Mouse (Mus musculus) intestine, embryonic 15.5 days (tissue): ENCODE measurements around the gene Plekhh1. TPM values are rescaled to one million over a fixed set of nuclear protein-coding genes. Genes with fewer than 3 reads are reported as not detected.

Experiments
- ATAC-seq: fragments of 200-750 bp; cut with Nextera tagmentation; 2 replicates; pipeline ENCODE4 v1.8.0; 2017; ENCODE audit warnings: moderate TSS enrichment, moderate library complexity
- H3K27ac ChIP-seq: fragments of 300-500 bp; sonication (generic); 2 replicates; pipeline ENCODE4 v1.5.1; 2015; ENCODE audit warnings: mild to moderate bottlenecking, inconsistent platforms
- H3K27me3 ChIP-seq: fragments of 300-500 bp; sonication (generic); replicated peaks from 2 replicates; pipeline ENCODE4 v1.6.1; 2015; ENCODE audit warnings: inconsistent platforms
- H3K36me3 ChIP-seq: fragments of 300-500 bp; sonication (generic); 2 replicates; pipeline ENCODE4 v1.6.1; 2015; ENCODE audit warnings: inconsistent platforms
- H3K4me1 ChIP-seq: fragments of 300-500 bp; sonication (generic); replicated peaks from 2 replicates; pipeline ENCODE4 v1.6.1; 2015; ENCODE audit warnings: inconsistent platforms
- H3K4me2 ChIP-seq: fragments of 300-500 bp; sonication (generic); replicated peaks from 2 replicates; pipeline ENCODE4 v1.6.1; 2015; ENCODE audit warnings: mild to moderate bottlenecking, inconsistent platforms
- H3K4me3 ChIP-seq: fragments of 300-500 bp; sonication (generic); replicated peaks from 2 replicates; pipeline ENCODE4 v1.5.1; 2015; ENCODE audit warnings: inconsistent platforms
- H3K9ac ChIP-seq: fragments of 300-500 bp; sonication (generic); 2 replicates; pipeline ENCODE4 v1.6.1; 2015; ENCODE audit warnings: inconsistent platforms
- H3K9me3 ChIP-seq: fragments of 300-500 bp; sonication (generic); 2 replicates; pipeline ENCODE4 v1.6.1; 2016; ENCODE audit warnings: inconsistent platforms
- WGBS: fragments of 180-500 bp; shearing (Covaris S2); methylation state at CpG from one replicate; pipeline ENCODE4 v1.1.7; 2015; 5-methylcytosine and 5-hydroxymethylcytosine counted together
- polyA plus RNA-seq: library from polyadenylated mRNA; unstranded; fragments of >200 nt; fragmentation: Nextera tagmentation; extraction: Ambion mirVana; gene quantifications from 2 replicates; pipeline ENCODE4 v1.2.1, GENCODE M21; 2015

Plekhh1 gene
- polyA plus RNA-seq, 1 experiment from 2014 or later = 6.8 TPM

GRCm38 (mm10) chr12:79039708-79040107, 10.7 kb downstream of the Plekhh1 start:
- Histone ChIP-seq H3K36me3 (no peaks in the 10 kb centered on the region), H3K27me3 (no peaks in the 10 kb centered on the region), H3K9me3 (no peaks in the 10 kb centered on the region), H3K9ac (no peak overlapping the region), H3K4me1 (peaks cover 4% of the 10 kb centered on the region), H3K4me3 (no peak overlapping the region), H3K27ac (0 out of 2 replicates have a peak overlapping the region, but pooled peaks have one; percentile 27), H3K4me2 (no peak overlapping the region)
- no peak for ATAC-seq
- WGBS = 52% methylated on average over 8 of the region's 8 CpGs

- Histone ChIP-seq H3K36me3 (no peaks in the 10 kb centered on the region), H3K9ac (no peak overlapping the region), H3K27ac (peak overlapping the region; percentile 58), H3K4me3 (no peak overlapping the region), H3K4me1 (peaks cover 4% of the 10 kb centered on the region), H3K4me2 (peak overlapping the region; percentile 24), H3K9me3 (no peaks in the 10 kb centered on the region), H3K27me3 (no peaks in the 10 kb centered on the region)
- peak; percentile 62 for ATAC-seq
- WGBS = 68% methylated on average over 11 of the region's 11 CpGs
Measured at GRCm38 (mm10) chr12:79040201-79040827, 11.4 kb downstream of the Plekhh1 start.

- ATAC-seq = peak; percentile 92
- Histone ChIP-seq H3K9ac (no peak overlapping the region), H3K27me3 (no peaks in the 10 kb centered on the region), H3K36me3 (no peaks in the 10 kb centered on the region), H3K27ac (peak overlapping the region; percentile 60), H3K4me1 (peaks cover 4% of the 10 kb centered on the region), H3K9me3 (no peaks in the 10 kb centered on the region), H3K4me3 (no peak overlapping the region), H3K4me2 (0 out of 2 replicates have a peak overlapping the region, but pooled peaks have one; percentile 24)
Measured at GRCm38 (mm10) chr12:79041436-79041835, 12.5 kb downstream of the Plekhh1 start.

GRCm38 (mm10) chr12:79044668-79045067, 15.7 kb downstream of the Plekhh1 start:
- Histone ChIP-seq H3K4me2 (no peak overlapping the region), H3K9me3 (no peaks in the 10 kb centered on the region), H3K4me1 (peaks cover 4% of the 10 kb centered on the region), H3K4me3 (no peak overlapping the region), H3K9ac (no peak overlapping the region), H3K27me3 (no peaks in the 10 kb centered on the region), H3K36me3 (no peaks in the 10 kb centered on the region), H3K27ac (no peak overlapping the region)
- WGBS = 80% methylated on average over 8 of the region's 8 CpGs
- ATAC-seq = no peak

- 74% methylated on average over 6 of the region's 6 CpGs for WGBS
- 0 out of 2 replicates have a peak, but pooled peaks cover 2% of the 10 kb centered on the region for H3K36me3 ChIP-seq
- H3K4me2 ChIP-seq = no peak overlapping the region
Measured at GRCm38 (mm10) chr12:79046171-79046570, 17.2 kb downstream of the Plekhh1 start.

GRCm38 (mm10) chr12:79047203-79047602, 18.2 kb downstream of the Plekhh1 start:
- 85% methylated on average over 7 of the region's 7 CpGs for WGBS
- Histone ChIP-seq H3K36me3 (0 out of 2 replicates have a peak, but pooled peaks cover 2% of the 10 kb centered on the region), H3K4me3 (no peak overlapping the region), H3K4me1 (no peaks in the 10 kb centered on the region), H3K9me3 (no peaks in the 10 kb centered on the region), H3K9ac (no peak overlapping the region), H3K27me3 (no peaks in the 10 kb centered on the region), H3K4me2 (no peak overlapping the region), H3K27ac (no peak overlapping the region)
- no peak for ATAC-seq

More at GRCm38 (mm10) chr12:79046171-79046570, 17.2 kb downstream of the Plekhh1 start:
- Histone ChIP-seq H3K27ac (no peak overlapping the region), H3K27me3 (no peaks in the 10 kb centered on the region), H3K4me1 (peaks cover 4% of the 10 kb centered on the region; the same call in 1 of the 2 replicates), H3K9me3 (no peaks in the 10 kb centered on the region), H3K4me3 (no peak overlapping the region), H3K9ac (no peak overlapping the region)
- no peak for ATAC-seq

GRCm38 (mm10) chr12:79048898-79049297, 19.9 kb downstream of the Plekhh1 start:
- Histone ChIP-seq H3K9me3 (no peaks in the 10 kb centered on the region), H3K4me1 (no peaks in the 10 kb centered on the region), H3K9ac (no peak overlapping the region), H3K4me3 (no peak overlapping the region), H3K27me3 (no peaks in the 10 kb centered on the region), H3K4me2 (no peak overlapping the region), H3K27ac (no peak overlapping the region), H3K36me3 (peaks cover 9% of the 10 kb centered on the region; the same call in 1 of the 2 replicates)
- no peak for ATAC-seq
- 100% methylated on average over 1 of the region's 1 CpGs for WGBS

- Histone ChIP-seq H3K9ac (no peak overlapping the region), H3K9me3 (no peaks in the 10 kb centered on the region), H3K4me2 (no peak overlapping the region), H3K27me3 (no peaks in the 10 kb centered on the region), H3K36me3 (peaks cover 16% of the 10 kb centered on the region; the same call in 1 of the 2 replicates), H3K4me3 (no peak overlapping the region), H3K4me1 (no peaks in the 10 kb centered on the region), H3K27ac (no peak overlapping the region)
- no peak for ATAC-seq
- WGBS = 80% methylated on average over 2 of the region's 2 CpGs
Measured at GRCm38 (mm10) chr12:79049807-79050206, 20.8 kb downstream of the Plekhh1 start.

- Histone ChIP-seq H3K27ac (no peak overlapping the region), H3K4me2 (no peak overlapping the region), H3K4me3 (no peak overlapping the region), H3K4me1 (no peaks in the 10 kb centered on the region), H3K36me3 (peaks cover 19% of the 10 kb centered on the region; the same call in 1 of the 2 replicates), H3K9ac (no peak overlapping the region), H3K27me3 (no peaks in the 10 kb centered on the region), H3K9me3 (no peaks in the 10 kb centered on the region)
- no peak for ATAC-seq
- WGBS = 86% methylated on average over 3 of the region's 3 CpGs
Measured at GRCm38 (mm10) chr12:79050545-79051212, 21.7 kb downstream of the Plekhh1 start.

GRCm38 (mm10) chr12:79052073-79052472, 23.1 kb downstream of the Plekhh1 start:
- no peak for ATAC-seq
- Histone ChIP-seq H3K4me3 (no peak overlapping the region), H3K27ac (no peak overlapping the region), H3K27me3 (no peaks in the 10 kb centered on the region), H3K36me3 (peaks cover 19% of the 10 kb centered on the region), H3K4me2 (no peak overlapping the region), H3K9me3 (no peaks in the 10 kb centered on the region), H3K9ac (no peak overlapping the region), H3K4me1 (no peaks in the 10 kb centered on the region)
- 82% methylated on average over 2 of the region's 2 CpGs for WGBS

GRCm38 (mm10) chr12:79055276-79055675, 26.3 kb downstream of the Plekhh1 start:
- Histone ChIP-seq H3K36me3 (peaks cover 25% of the 10 kb centered on the region), H3K9me3 (no peaks in the 10 kb centered on the region), H3K4me2 (no peak overlapping the region), H3K27me3 (no peaks in the 10 kb centered on the region), H3K4me1 (no peaks in the 10 kb centered on the region), H3K9ac (no peak overlapping the region), H3K27ac (no peak overlapping the region), H3K4me3 (no peak overlapping the region)
- ATAC-seq = peak; percentile 80
- WGBS = 74% methylated on average over 7 of the region's 7 CpGs

- Histone ChIP-seq H3K27ac (no peak overlapping the region), H3K4me2 (no peak overlapping the region), H3K27me3 (no peaks in the 10 kb centered on the region), H3K4me1 (0 out of 2 replicates have a peak, but pooled peaks cover 2% of the 10 kb centered on the region), H3K36me3 (peaks cover 13% of the 10 kb centered on the region), H3K9ac (no peak overlapping the region), H3K4me3 (no peak overlapping the region), H3K9me3 (no peaks in the 10 kb centered on the region)
- no peak for ATAC-seq
- 85% methylated on average over 6 of the region's 6 CpGs for WGBS
Measured at GRCm38 (mm10) chr12:79059573-79059972, 30.6 kb downstream of the Plekhh1 start.
